Mouse (Mus musculus) ES-E14 (cell line): ENCODE measurements around the gene Smyd3. TPM values are rescaled to one million over a fixed set of nuclear protein-coding genes. Genes with fewer than 3 reads are reported as not detected.

Experiments used
- DNase-seq: peaks from one replicate; pipeline ENCODE4 v3.0.0-alpha.2; 2013; ENCODE audit warnings: low read depth, low spot score
- H3K27ac ChIP-seq: 2 replicates; pipeline ENCODE4 v1.5.1; 2012; ENCODE audit warnings: low read depth, mild to moderate bottlenecking, low read length, moderate library complexity, mixed read lengths; ENCODE audit not compliant: poor library complexity, insufficient read depth, severe bottlenecking
- H3K36me3 ChIP-seq: 2 replicates; pipeline ENCODE4 v1.6.1; 2012; ENCODE audit warnings: mild to moderate bottlenecking, low read length, moderate library complexity, mixed read lengths; ENCODE audit not compliant: control insufficient read depth, poor library complexity, insufficient read depth, severe bottlenecking
- H3K4me1 ChIP-seq, 2 experiments: fragments of 150-350 bp in 1 of 2; sonication (generic) in 1 of 2; 2 replicates each; pipeline ENCODE4 v1.6.1; 2012; ENCODE audit warnings: low read length in 2 of 2, mild to moderate bottlenecking in 1 of 2, mixed read lengths in 1 of 2; ENCODE audit not compliant: control insufficient read depth in 2 of 2, insufficient read depth in 2 of 2, poor library complexity in 1 of 2
- H3K4me3 ChIP-seq, 2 experiments: fragments of 150-350 bp in 1 of 2; sonication (generic) in 1 of 2; 2 replicates each; pipeline ENCODE4 v1.5.1; 2012; ENCODE audit warnings: low read length in 2 of 2, low read depth in 1 of 2, mild to moderate bottlenecking in 1 of 2, mixed read lengths in 1 of 2; ENCODE audit not compliant: insufficient read depth in 1 of 2, poor library complexity in 1 of 2, severe bottlenecking in 1 of 2
- H3K9ac ChIP-seq: 2 replicates; pipeline ENCODE4 v1.6.1; 2012; ENCODE audit warnings: low read depth, mild to moderate bottlenecking, low read length, mixed read lengths; ENCODE audit not compliant: poor library complexity, insufficient read depth, severe bottlenecking
- H3K9me3 ChIP-seq: fragments of 150-350 bp; sonication (generic); 2 replicates; pipeline ENCODE4 v1.6.1; 2012; ENCODE audit warnings: low read depth, mild to moderate bottlenecking, low read length; ENCODE audit not compliant: control insufficient read depth, insufficient read depth
- CHD2 ChIP-seq: IDR thresholded peaks from 2 replicates; pipeline ENCODE4 v1.6.1; 2014; ENCODE audit warnings: mild to moderate bottlenecking, low read depth, low read length, inconsistent platforms
- HCFC1 ChIP-seq: IDR thresholded peaks from 2 replicates; pipeline ENCODE4 v1.6.1; 2012; ENCODE audit warnings: low read length, inconsistent platforms, borderline replicate concordance; ENCODE audit not compliant: insufficient read depth
- MAFK ChIP-seq: IDR thresholded peaks from 2 replicates; pipeline ENCODE4 v1.6.1; 2014; ENCODE audit warnings: mild to moderate bottlenecking, low read depth, low read length, inconsistent platforms; ENCODE audit not compliant: insufficient read depth
- ZC3H11A ChIP-seq: IDR thresholded peaks from 2 replicates; pipeline ENCODE4 v1.6.1; 2012; ENCODE audit warnings: low read depth, mild to moderate bottlenecking, inconsistent platforms, low read length, borderline replicate concordance
- ZNF384 ChIP-seq: IDR thresholded peaks from 2 replicates; pipeline ENCODE4 v1.6.1; 2012; ENCODE audit warnings: low read depth, low read length, inconsistent platforms
- in situ Hi-C, 2 experiments: fragments of 600-800 bp; cut with MboI; formaldehyde crosslinking; loops; one replicate each; pipeline ENCODE4 v1.15.1; 2025; ENCODE audit warnings: low sequenced_read_pairs in 2 of 2, inconsistent platforms in 1 of 2; ENCODE audit not compliant: unreplicated experiment in 2 of 2
- total RNA-seq: library from RNA; depleted of rRNA; stranded (reverse); fragments of 300-350 nt; gene quantifications from 2 replicates; pipeline ENCODE4 v1.2.3, GENCODE M21; 2012

Smyd3 gene
- total RNA-seq, 1 experiment = 18.3 TPM

DNA sequence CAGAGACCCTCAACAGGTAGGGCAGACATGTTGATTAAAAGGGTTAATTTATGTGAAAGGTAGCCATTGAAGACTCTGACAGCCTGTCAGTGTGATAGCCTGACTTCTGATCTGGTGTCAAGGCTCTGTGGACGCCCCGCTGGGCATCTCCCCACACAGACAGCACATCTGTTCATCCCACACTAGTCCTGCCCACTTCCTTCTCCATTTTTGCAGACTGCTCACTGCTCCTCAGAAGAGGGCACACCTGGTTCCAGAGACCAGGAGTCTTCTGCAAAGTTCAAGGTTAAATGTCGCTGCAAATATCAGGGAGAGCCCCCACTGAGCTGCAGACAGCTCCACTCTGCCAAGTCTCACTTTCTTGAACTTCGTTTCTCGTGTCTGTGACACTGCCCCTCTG, 299.8 kb downstream of the Smyd3 start:
- no peak for TF ChIP-seq CHD2
- TF ChIP-seq ZNF384 = no peak
- H3K4me1 ChIP-seq = peaks cover 0 to 3% of the 10 kb centered on the region in 2 experiments; a peak in 1 of 4 replicates
- in situ Hi-C loops = no loop called here
- DNase-seq = no peak
- no peak overlapping the region for H3K4me3 ChIP-seq
- no peak overlapping the region for H3K9ac ChIP-seq
- H3K9me3 ChIP-seq = no peaks in the 10 kb centered on the region
- H3K27ac ChIP-seq = no peak overlapping the region
- no peaks in the 10 kb centered on the region for H3K36me3 ChIP-seq

DNA sequence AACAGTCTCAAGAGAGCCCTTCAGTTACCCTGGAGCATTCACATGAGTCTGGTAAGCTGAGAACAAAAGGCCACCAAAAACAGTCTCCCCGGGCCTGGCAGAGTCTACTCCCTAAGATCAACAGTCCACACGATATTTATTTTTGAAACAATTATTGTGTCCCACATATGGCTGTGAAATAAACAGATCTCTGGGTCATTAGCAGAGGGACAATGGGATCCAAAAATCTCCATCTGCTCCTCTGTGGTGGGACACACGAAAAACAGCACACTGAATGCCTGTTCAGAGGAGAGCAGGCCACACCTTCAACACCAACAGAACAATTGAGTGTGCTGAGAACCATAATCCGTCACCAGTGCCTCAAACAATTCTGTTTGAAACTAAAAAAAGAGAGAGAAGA, 300.8 kb downstream of the Smyd3 start:
- Histone ChIP-seq H3K27ac (no peak overlapping the region), H3K4me1 (peaks cover 0 to 3% of the 10 kb centered on the region in 2 experiments; a peak in 1 of 4 replicates), H3K4me3 (no peak overlapping the region), H3K9me3 (no peaks in the 10 kb centered on the region), H3K9ac (no peak overlapping the region), H3K36me3 (no peaks in the 10 kb centered on the region)
- DNase-seq = no peak
- in situ Hi-C loops = no loop called here
- TF ChIP-seq ZC3H11A (no peak), ZNF384 (no peak), CHD2 (no peak), MAFK (no peak)

DNA sequence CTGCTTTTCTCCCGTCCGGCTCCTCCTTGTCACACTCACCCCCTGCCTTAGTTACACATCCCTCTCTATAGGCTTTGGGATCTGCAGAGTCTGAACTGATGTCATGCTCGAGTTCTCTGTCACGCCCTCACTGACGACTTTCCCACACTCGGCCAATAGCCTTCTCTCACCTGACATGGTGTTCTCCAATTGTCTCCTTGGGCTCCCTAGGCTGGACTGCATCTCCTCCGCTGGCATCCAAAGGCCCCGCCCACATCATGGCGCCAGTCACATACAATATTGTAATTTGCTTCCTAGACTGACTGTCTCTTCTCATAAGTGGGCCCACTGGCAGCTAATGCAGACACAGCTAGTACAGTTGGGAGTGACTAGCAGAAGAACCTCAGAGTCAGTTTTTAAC, 304.5 kb downstream of the Smyd3 start:
- no peak overlapping the region for H3K9ac ChIP-seq
- DNase-seq = no peak
- no peak overlapping the region for H3K27ac ChIP-seq
- H3K36me3 ChIP-seq = no peaks in the 10 kb centered on the region
- H3K9me3 ChIP-seq = no peaks in the 10 kb centered on the region
- peaks cover 0 to 3% of the 10 kb centered on the region in 2 experiments; a peak in 1 of 4 replicates for H3K4me1 ChIP-seq
- no peak overlapping the region for H3K4me3 ChIP-seq
- in situ Hi-C loops = no loop called here
- TF ChIP-seq ZC3H11A = no peak
- no peak for TF ChIP-seq ZNF384
- TF ChIP-seq HCFC1 = no peak
- no peak for TF ChIP-seq CHD2
- no peak for TF ChIP-seq MAFK

DNA sequence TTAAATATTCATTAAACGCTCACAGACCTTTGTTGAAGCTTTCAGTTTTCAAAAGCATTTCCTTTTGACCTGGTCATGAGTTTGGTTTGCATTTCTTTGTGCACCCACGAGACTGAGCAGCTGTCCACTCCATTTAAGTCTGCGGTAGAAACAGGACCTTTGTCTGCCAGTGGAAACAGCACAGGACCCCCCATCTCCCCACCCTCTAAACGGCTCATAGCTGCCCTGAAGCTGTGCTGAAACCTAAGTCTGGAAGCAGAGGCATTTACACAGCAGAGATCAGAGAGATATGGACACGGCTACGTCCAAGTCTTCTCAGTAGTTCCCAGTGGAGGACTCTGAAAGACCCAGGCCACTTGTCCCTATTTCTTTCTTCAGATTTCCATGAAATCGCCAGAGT, 305.5 kb downstream of the Smyd3 start:
- no peak for DNase-seq
- Histone ChIP-seq H3K9ac (no peak overlapping the region), H3K4me3 (no peak overlapping the region), H3K36me3 (no peaks in the 10 kb centered on the region), H3K9me3 (no peaks in the 10 kb centered on the region), H3K27ac (no peak overlapping the region), H3K4me1 (peaks cover 0 to 2% of the 10 kb centered on the region in 2 experiments; a peak in 1 of 4 replicates)
- TF ChIP-seq MAFK = no peak
- no peak for TF ChIP-seq ZC3H11A
- TF ChIP-seq CHD2 = no peak
- in situ Hi-C loops = no loop called here

DNA sequence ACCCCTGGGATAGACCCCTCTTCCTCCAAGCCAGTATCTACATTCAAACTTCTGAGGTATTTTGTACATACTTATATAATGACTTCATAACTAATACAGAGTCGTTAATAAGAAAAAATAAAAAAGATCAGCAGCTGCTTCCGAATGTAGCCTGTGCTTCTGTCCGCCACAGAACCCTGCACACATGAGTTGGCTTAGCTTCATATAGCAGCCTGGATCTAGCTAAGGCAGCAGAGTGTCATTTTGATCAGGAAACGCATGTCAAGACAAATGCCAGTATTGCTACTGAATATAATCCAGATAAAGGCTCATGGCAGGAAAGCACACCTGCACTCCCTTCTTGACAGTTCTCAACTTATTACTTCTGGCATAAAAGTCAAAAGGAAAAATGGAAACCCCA, 306.5 kb downstream of the Smyd3 start:
- H3K27ac ChIP-seq = no peak overlapping the region
- H3K9ac ChIP-seq = no peak overlapping the region
- H3K4me1 ChIP-seq = peaks cover 0 to 2% of the 10 kb centered on the region in 2 experiments; a peak in 1 of 4 replicates
- H3K36me3 ChIP-seq = no peaks in the 10 kb centered on the region
- no peak overlapping the region for H3K4me3 ChIP-seq
- no peaks in the 10 kb centered on the region for H3K9me3 ChIP-seq
- no peak for TF ChIP-seq HCFC1
- no peak for TF ChIP-seq ZNF384
- no peak for TF ChIP-seq CHD2
- no peak for TF ChIP-seq MAFK
- TF ChIP-seq ZC3H11A = no peak
- DNase-seq = no peak
- in situ Hi-C loops = no loop called here
